Mouse (Mus musculus) heart, postnatal 0 days (tissue): ENCODE measurements around the gene Golm1.

Source experiments
- CTCF ChIP-seq: IDR thresholded peaks from 2 replicates; pipeline ENCODE4 v1.5.1; 2016; ENCODE audit warnings: antibody characterized with exemption, control low read depth, low read depth
- EP300 ChIP-seq: IDR thresholded peaks from 2 replicates; pipeline ENCODE4 v1.6.1; 2016; ENCODE audit warnings: antibody characterized with exemption, low read depth

- no peak for TF ChIP-seq CTCF
- no peak for TF ChIP-seq EP300
Measured at GRCm38 (mm10) chr13:59691478-59691877, 15.9 kb upstream of the Golm1 start.
